Mouse (Mus musculus): ENCODE data around the gene Ubtfl1. TPM values are rescaled to one million over a fixed set of nuclear protein-coding genes. Genes with fewer than 3 reads are reported as not detected.

Ubtfl1 gene
- not detected for total RNA-seq (2023)

DNA sequence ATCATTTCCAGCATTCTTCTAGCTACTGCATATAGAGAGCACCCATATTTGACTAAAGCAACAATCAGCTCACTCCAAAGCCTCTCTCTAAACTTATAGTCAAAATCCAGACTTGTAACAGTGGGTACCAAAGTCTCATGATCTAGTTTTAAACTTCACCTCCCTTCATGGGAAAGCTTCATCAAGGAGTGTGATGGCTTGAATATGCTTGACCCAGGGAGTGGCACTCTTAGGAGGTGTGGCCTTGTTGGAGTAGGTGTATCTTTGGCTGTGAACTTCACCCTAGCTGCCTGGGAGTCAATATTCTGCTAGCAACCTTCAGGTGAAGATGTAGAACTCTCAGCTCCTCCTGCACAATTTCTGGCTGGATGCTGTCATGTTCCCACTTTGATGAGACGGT lies at the start of gene Ubtfl1:
Gene Ubtfl1 (plus strand): TSS at position 301 of the 400 bp plus-strand sequence.

DNA sequence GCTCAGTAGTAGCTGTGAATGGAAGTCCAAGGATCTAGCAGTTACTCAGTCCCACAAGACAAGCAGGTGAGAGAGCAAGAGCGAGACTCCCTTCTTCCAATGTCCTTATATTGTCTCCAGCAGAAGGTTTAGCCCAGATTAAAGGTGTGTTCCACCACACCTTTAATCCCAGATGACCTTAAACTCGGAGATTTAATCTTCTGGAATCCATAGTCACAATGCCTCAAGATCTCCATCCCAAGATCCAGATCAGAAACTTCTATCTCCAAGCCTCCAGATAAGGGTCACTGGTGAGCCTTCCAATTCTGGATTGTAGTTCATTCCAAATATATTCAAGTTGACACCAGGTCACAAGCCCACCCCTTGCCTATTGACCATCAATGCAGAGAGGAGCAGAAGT lies 1.3 kb upstream of the Ubtfl1 start, which contains the start of gene Naalad2:
Gene Naalad2 (minus strand): TSS at position 101 of the 400 bp plus-strand sequence.

GRCm38 (mm10) chr9:18430354-18430753 lies 26.1 kb downstream of the Ubtfl1 start, which contains the start of gene Mbd3l2:
Mbd3l2 (plus strand) TSS chr9:18430654.

Other genes with a start within 250 kb of the Ubtfl1 start
- gene Chordc1, start 112.3 kb upstream of the Ubtfl1 start, total RNA-seq (2023): 92.7 TPM
- not detected for gene Naalad2, start 1.4 kb upstream of the Ubtfl1 start, total RNA-seq (2023)
- not detected for gene Mbd3l2, start 26.2 kb downstream of the Ubtfl1 start, total RNA-seq (2023)
- 2.2 TPM for gene Zfp558, start 73.8 kb downstream of the Ubtfl1 start, total RNA-seq (2023)
- not detected for gene Mbd3l1, start 73.9 kb downstream of the Ubtfl1 start, total RNA-seq (2023)